Mouse (Mus musculus): ENCODE results near the gene Vmn1r189. TPM values are rescaled to one million over a fixed set of nuclear protein-coding genes. Genes with fewer than 3 reads are reported as not detected.
A peak's percentile ranks its signal among the peaks of the same experiment; 100 is the strongest.

Vmn1r189 gene
- polyA plus RNA-seq, 1 experiment: not detected

DNA sequence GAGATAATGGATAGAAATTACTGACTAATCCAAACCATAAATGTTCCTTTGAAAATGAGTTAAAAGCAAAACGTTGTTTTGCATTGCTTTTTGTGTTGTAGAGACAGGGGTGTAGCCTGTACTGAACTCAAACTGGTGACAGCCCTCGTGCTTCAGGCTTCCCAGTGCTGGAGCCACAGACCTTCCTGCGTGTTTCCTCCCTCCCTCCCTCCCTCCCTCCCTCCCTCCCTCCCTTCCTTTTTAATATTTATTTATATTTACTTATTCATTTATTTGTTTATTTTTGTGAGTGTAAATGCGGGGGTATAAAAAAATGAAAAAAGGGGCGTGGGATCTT is 54.1 kb downstream of the Vmn1r189 start:
- Histone ChIP-seq H3K4me3 (peak overlapping the region; percentile 30), H3K27me3 (ENCODE audit: control insufficient read depth, insufficient read depth, insufficient read length) (no peaks in the 10 kb centered on the region), H3K79me2 (ENCODE audit: control insufficient read depth, insufficient read depth) (no peaks in the 10 kb centered on the region), H3ac (ENCODE audit: control insufficient read depth, insufficient read length) (peak overlapping the region; percentile 2), H3K36me3 (ENCODE audit: control insufficient read depth, insufficient read depth) (no peaks in the 10 kb centered on the region), H3K4me2 (ENCODE audit: low read depth) (peak overlapping the region; percentile 67)
- TF ChIP-seq MAX (IDR thresholded peaks at IDR 0.05; ENCODE audit: low read depth) (no peak), MYOG (IDR thresholded peaks at IDR 0.05; ENCODE audit: control insufficient read depth in 1 of 3, insufficient read depth in 1 of 3, insufficient read length in 2 of 3, low read depth in 2 of 3) (no peak), SRF (IDR thresholded peaks at IDR 0.05; ENCODE audit: control insufficient read depth, insufficient read length, low read depth) (no peak), USF1 (IDR thresholded peaks at IDR 0.05; ENCODE audit: low read depth) (no peak), TCF12 (IDR thresholded peaks at IDR 0.05; ENCODE audit: insufficient read depth, poor library complexity, severe bottlenecking) (no peak), E2F4 (IDR thresholded peaks at IDR 0.05; ENCODE audit: insufficient read depth) (no peak), CEBPB (IDR thresholded peaks at IDR 0.05; ENCODE audit: insufficient read depth, poor library complexity, severe bottlenecking) (no peak), MYOD1 (IDR thresholded peaks at IDR 0.05; ENCODE audit: control insufficient read depth in 1 of 3, insufficient read length in 2 of 3, low read depth in 2 of 3) (no peak), TCF3 (IDR thresholded peaks at IDR 0.05; ENCODE audit: insufficient read length, low read depth) (no peak), REST (IDR thresholded peaks at IDR 0.05; ENCODE audit: insufficient read depth, insufficient read length) (no peak), POLR2AphosphoS2 (IDR thresholded peaks at IDR 0.05; ENCODE audit: insufficient read length, low read depth) (no peak), POLR2A (IDR thresholded peaks at IDR 0.05; ENCODE audit: insufficient read length, low read depth) (no peak)

DNA sequence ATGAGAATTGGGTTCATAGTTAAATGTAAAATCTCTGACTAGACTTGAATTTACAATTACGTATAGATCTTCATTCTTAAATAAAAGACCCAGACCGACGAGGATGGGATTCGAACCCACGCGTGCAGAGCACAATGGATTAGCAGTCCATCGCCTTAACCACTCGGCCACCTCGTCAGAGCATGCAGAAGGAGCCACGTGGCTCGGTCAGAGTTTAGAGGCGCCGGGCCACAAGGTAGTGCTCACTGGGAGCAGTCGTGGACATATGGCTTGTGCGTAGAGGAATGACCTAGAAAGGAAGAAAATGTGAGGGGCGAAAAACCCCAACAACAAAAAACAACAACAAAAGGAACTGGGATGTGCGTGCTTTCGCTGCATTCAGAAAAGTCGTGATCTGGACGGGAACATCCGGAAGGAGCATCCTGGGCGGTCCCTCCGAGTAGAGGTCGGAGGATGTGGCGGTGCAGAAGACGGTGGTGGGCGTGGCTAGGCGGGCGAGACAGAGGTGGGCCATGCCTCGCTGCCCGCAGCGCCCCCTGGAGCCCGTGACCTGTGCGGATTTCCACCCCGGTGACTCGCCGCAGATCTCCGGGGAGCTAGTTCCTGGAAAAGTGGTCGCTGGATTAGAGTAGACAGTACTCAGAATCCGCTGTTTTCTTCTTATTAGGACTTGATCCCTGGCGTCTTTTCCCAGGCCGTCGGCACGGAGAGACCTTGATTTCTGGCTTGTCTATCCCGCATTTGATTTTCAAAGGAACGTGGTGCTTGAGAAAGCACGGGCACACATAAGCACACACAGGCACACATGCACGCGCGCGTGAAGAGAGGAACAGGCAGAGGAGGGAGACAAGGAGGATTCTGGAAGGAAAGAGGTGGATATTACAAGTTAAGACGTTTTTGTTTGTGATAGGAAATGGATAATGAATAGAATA is 54.8 kb downstream of the Vmn1r189 start:
- no peaks in the 10 kb centered on the region for H3K36me3 ChIP-seq (ENCODE audit: control insufficient read depth, insufficient read depth)
- no peaks in the 10 kb centered on the region for H3K27me3 ChIP-seq (ENCODE audit: control insufficient read depth, insufficient read depth, insufficient read length)
- H3K4me3 ChIP-seq: peak overlapping the region; percentile 30
- no peaks in the 10 kb centered on the region for H3K79me2 ChIP-seq (ENCODE audit: control insufficient read depth, insufficient read depth)
- H3ac ChIP-seq (ENCODE audit: control insufficient read depth, insufficient read length): peak overlapping the region; percentile 2
- H3K4me2 ChIP-seq (ENCODE audit: low read depth): peak overlapping the region; percentile 67
- TF ChIP-seq POLR2A (IDR thresholded peaks at IDR 0.05; ENCODE audit: insufficient read length, low read depth) (no peak), MAX (IDR thresholded peaks at IDR 0.05; ENCODE audit: low read depth) (peak; percentile 79), MYOG (IDR thresholded peaks at IDR 0.05; ENCODE audit: control insufficient read depth in 1 of 3, insufficient read depth in 1 of 3, insufficient read length in 2 of 3, low read depth in 2 of 3) (peak in 1 of 3 experiments; percentile 18), MYOD1 (IDR thresholded peaks at IDR 0.05; ENCODE audit: control insufficient read depth in 1 of 3, insufficient read length in 2 of 3, low read depth in 2 of 3) (no peak), USF1 (IDR thresholded peaks at IDR 0.05; ENCODE audit: low read depth) (peak; percentile 58)

Other genes with a start within 250 kb of the Vmn1r189 start
- 0.89 TPM for gene Zfp184, start 160.7 kb downstream of the Vmn1r189 start, polyA plus RNA-seq (2012; fragmentation: generic; extraction: Trizol)
- gene Pom121l2, start 124.6 kb downstream of the Vmn1r189 start, polyA plus RNA-seq (2012; fragmentation: generic; extraction: Trizol): not detected
- gene Prss16, start 96.1 kb downstream of the Vmn1r189 start, polyA plus RNA-seq (2012; fragmentation: generic; extraction: Trizol): 0.34 TPM
- gene Hist1h2ah, start 70.3 kb downstream of the Vmn1r189 start, polyA plus RNA-seq (2012; fragmentation: generic; extraction: Trizol): 2.2 TPM
- gene Hist1h2bk, start 70.0 kb downstream of the Vmn1r189 start, polyA plus RNA-seq (2012; fragmentation: generic; extraction: Trizol): 8.2 TPM
- gene Hist1h4i, start 64.5 kb downstream of the Vmn1r189 start, polyA plus RNA-seq (2012; fragmentation: generic; extraction: Trizol): 31.0 TPM
- 4.1 TPM for gene Hist1h2ag, start 62.9 kb downstream of the Vmn1r189 start, polyA plus RNA-seq (2012; fragmentation: generic; extraction: Trizol)
- gene Hist1h2bj, start 62.6 kb downstream of the Vmn1r189 start, polyA plus RNA-seq (2012; fragmentation: generic; extraction: Trizol): 3.4 TPM
- gene Vmn1r188, start 21.4 kb downstream of the Vmn1r189 start, polyA plus RNA-seq (2012; fragmentation: generic; extraction: Trizol): not detected
- gene Vmn1r191, start 78.1 kb upstream of the Vmn1r189 start, polyA plus RNA-seq (2012; fragmentation: generic; extraction: Trizol): not detected
- not detected for gene Vmn1r192, start 85.3 kb upstream of the Vmn1r189 start, polyA plus RNA-seq (2012; fragmentation: generic; extraction: Trizol)
- not detected for gene Vmn1r193, start 117.3 kb upstream of the Vmn1r189 start, polyA plus RNA-seq (2012; fragmentation: generic; extraction: Trizol)
- gene Vmn1r194, start 138.4 kb upstream of the Vmn1r189 start, polyA plus RNA-seq (2012; fragmentation: generic; extraction: Trizol): not detected
- not detected for gene Vmn1r195, start 164.7 kb upstream of the Vmn1r189 start, polyA plus RNA-seq (2012; fragmentation: generic; extraction: Trizol)
- not detected for gene Vmn1r196, start 184.1 kb upstream of the Vmn1r189 start, polyA plus RNA-seq (2012; fragmentation: generic; extraction: Trizol)
- gene Vmn1r197, start 218.8 kb upstream of the Vmn1r189 start, polyA plus RNA-seq (2012; fragmentation: generic; extraction: Trizol): not detected
- gene Vmn1r198, start 244.5 kb upstream of the Vmn1r189 start, polyA plus RNA-seq (2012; fragmentation: generic; extraction: Trizol): not detected